Mouse (Mus musculus) heart, adult 8-10 months (tissue): ENCODE results near the gene Mrpl23. TPM values are rescaled to one million over a fixed set of nuclear protein-coding genes. Genes with fewer than 3 reads are reported as not detected.
A peak's percentile ranks its signal among the peaks of the same experiment; 100 is the strongest.

ENCODE experiments used
- DNase-seq: peaks from one replicate; pipeline ENCODE4 v3.0.0; 2022; ENCODE audit warnings: low spot score
- total RNA-seq, 4 experiments: library from RNA; stranded (reverse); gene quantifications; 2 replicates each; pipeline ENCODE4 v1.2.4; 2022

Mrpl23 gene
- total RNA-seq, 4 experiments from 2014 or later, result 0.90 to 35.4 (median 16.1) TPM

- DNase-seq, result no peak
These were observed 12.2 kb upstream of the Mrpl23 start for GRCm38 (mm10) chr7:142520331-142520730.

- DNase-seq, result peak; percentile 16
These were observed 10.1 kb upstream of the Mrpl23 start for GRCm38 (mm10) chr7:142522352-142522751.

GRCm38 (mm10) chr7:142523200-142523990 is 9.1 kb upstream of the Mrpl23 start:
- peak; percentile 11 for DNase-seq

GRCm38 (mm10) chr7:142525342-142526178 is 6.9 kb upstream of the Mrpl23 start:
- peak; percentile 16 for DNase-seq

GRCm38 (mm10) chr7:142529350-142529749 is 3.1 kb upstream of the Mrpl23 start:
- DNase-seq, result no peak

GRCm38 (mm10) chr7:142531973-142532521 is 439 bp upstream of the Mrpl23 start:
- no peak for DNase-seq

- peak; percentile 79 for DNase-seq
These were observed 771 bp downstream of the Mrpl23 start for GRCm38 (mm10) chr7:142533059-142533855.

GRCm38 (mm10) chr7:142535116-142535515 is 2.6 kb downstream of the Mrpl23 start:
- no peak for DNase-seq

- no peak for DNase-seq
These were observed 3.3 kb downstream of the Mrpl23 start for GRCm38 (mm10) chr7:142535832-142536231.

GRCm38 (mm10) chr7:142537181-142537580 is 4.7 kb downstream of the Mrpl23 start:
- DNase-seq, result no peak

- DNase-seq, result peak; percentile 36
These were observed 5.4 kb downstream of the Mrpl23 start for GRCm38 (mm10) chr7:142537879-142538278.

- DNase-seq, result no peak
These were observed 5.8 kb downstream of the Mrpl23 start for GRCm38 (mm10) chr7:142538291-142538690.

- DNase-seq, result no peak
These were observed 6.3 kb downstream of the Mrpl23 start for GRCm38 (mm10) chr7:142538766-142539165.

- no peak for DNase-seq
These were observed 7.3 kb downstream of the Mrpl23 start for GRCm38 (mm10) chr7:142539828-142540227.

GRCm38 (mm10) chr7:142542771-142543303 is 10.4 kb downstream of the Mrpl23 start:
- no peak for DNase-seq

GRCm38 (mm10) chr7:142545967-142546366 is 13.5 kb downstream of the Mrpl23 start:
- no peak for DNase-seq

GRCm38 (mm10) chr7:142547874-142548273 is 15.4 kb downstream of the Mrpl23 start:
- DNase-seq, result no peak

GRCm38 (mm10) chr7:142548706-142549105 is 16.2 kb downstream of the Mrpl23 start:
- no peak for DNase-seq

- peak; percentile 43 for DNase-seq
These were observed 17.7 kb downstream of the Mrpl23 start for GRCm38 (mm10) chr7:142549941-142550763.

GRCm38 (mm10) chr7:142550935-142551373 is 18.5 kb downstream of the Mrpl23 start:
- peak; percentile 28 for DNase-seq
